Mouse (Mus musculus): ENCODE measurements around the gene Kcmf1. TPM values are rescaled to one million over a fixed set of nuclear protein-coding genes. Genes with fewer than 3 reads are reported as not detected.

Kcmf1 gene
- total and polyA plus RNA-seq, 2 experiments from 2014 or later: 51.0 to 76.9 TPM

- no peaks in the 10 kb centered on the region for H3K4me1 ChIP-seq (ENCODE audit: insufficient read depth, low read length)
- no peaks in the 10 kb centered on the region for H3K9me3 ChIP-seq (ENCODE audit: low read length)
- WGBS: 71% methylated on average over 1 of the region's 1 CpGs
- no peaks in the 10 kb centered on the region for H3K27me3 ChIP-seq (ENCODE audit: insufficient read depth, low read length)
- H3K4me2 ChIP-seq (ENCODE audit: low read depth, low read length): no peak overlapping the region
- no peak overlapping the region for H3K4me3 ChIP-seq (ENCODE audit: low read length)
- DNase-seq (ENCODE audit: low spot score) (no peak), ATAC-seq (no peak)
- no peak overlapping the region for H3K27ac ChIP-seq
- no peaks in the 10 kb centered on the region for H3K36me3 ChIP-seq (ENCODE audit: insufficient read depth, low read length)
- H3K9ac ChIP-seq (replicated peaks; ENCODE audit: low read length): no peak overlapping the region
- no peak for TF ChIP-seq CTCF (IDR thresholded peaks at IDR 0.05; ENCODE audit: low read depth)
Observed at GRCm38 (mm10) chr6:72885268-72885667, 14.5 kb downstream of the Kcmf1 start.

DNA sequence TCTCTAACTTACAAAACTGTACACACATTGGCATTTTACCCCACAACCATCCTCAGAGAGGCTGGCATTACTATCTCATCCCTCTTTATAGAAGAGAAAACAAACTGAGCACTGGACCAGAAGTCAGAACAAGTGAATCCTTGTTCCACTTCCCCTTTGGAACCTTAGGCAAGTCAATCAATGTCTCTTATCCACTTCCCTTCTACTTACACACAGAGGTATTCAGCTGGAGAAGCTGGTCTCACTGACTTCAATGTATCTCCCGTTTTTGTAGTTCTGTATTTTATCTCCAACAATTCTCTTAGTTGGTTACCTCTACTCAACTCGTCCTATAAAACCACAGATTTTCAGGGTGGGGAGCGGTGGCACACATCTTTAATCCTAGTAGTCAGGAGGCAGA, 15.0 kb downstream of the Kcmf1 start:
- Histone ChIP-seq H3K36me3 (ENCODE audit: insufficient read depth, low read length) (no peaks in the 10 kb centered on the region), H3K4me2 (ENCODE audit: low read depth, low read length) (no peak overlapping the region), H3K4me1 (ENCODE audit: insufficient read depth, low read length) (no peaks in the 10 kb centered on the region), H3K9me3 (ENCODE audit: low read length) (no peaks in the 10 kb centered on the region), H3K27ac (no peak overlapping the region), H3K9ac (replicated peaks; ENCODE audit: low read length) (no peak overlapping the region), H3K4me3 (ENCODE audit: low read length) (no peak overlapping the region), H3K27me3 (ENCODE audit: insufficient read depth, low read length) (no peaks in the 10 kb centered on the region)
- WGBS: 87% methylated on average over 3 of the region's 3 CpGs
- no peak for TF ChIP-seq CTCF (IDR thresholded peaks at IDR 0.05; ENCODE audit: low read depth)
- DNase-seq (ENCODE audit: low spot score) (no peak), ATAC-seq (no peak)

GRCm38 (mm10) chr6:72882661-72883458, 16.9 kb downstream of the Kcmf1 start:
- H3K9me3 ChIP-seq (ENCODE audit: low read length): no peaks in the 10 kb centered on the region
- no peaks in the 10 kb centered on the region for H3K4me1 ChIP-seq (ENCODE audit: insufficient read depth, low read length)
- no peak for TF ChIP-seq CTCF (IDR thresholded peaks at IDR 0.05; ENCODE audit: low read depth)
- no peak overlapping the region for H3K4me2 ChIP-seq (ENCODE audit: low read depth, low read length)
- ATAC-seq: no peak
- H3K9ac ChIP-seq (replicated peaks; ENCODE audit: low read length): no peak overlapping the region
- H3K36me3 ChIP-seq (ENCODE audit: insufficient read depth, low read length): no peaks in the 10 kb centered on the region
- DNase-seq (ENCODE audit: low spot score): no peak
- WGBS: 89% methylated on average over 8 of the region's 8 CpGs
- no peak overlapping the region for H3K4me3 ChIP-seq (ENCODE audit: low read length)
- H3K27me3 ChIP-seq (ENCODE audit: insufficient read depth, low read length): no peaks in the 10 kb centered on the region
- H3K27ac ChIP-seq: no peak overlapping the region

DNA sequence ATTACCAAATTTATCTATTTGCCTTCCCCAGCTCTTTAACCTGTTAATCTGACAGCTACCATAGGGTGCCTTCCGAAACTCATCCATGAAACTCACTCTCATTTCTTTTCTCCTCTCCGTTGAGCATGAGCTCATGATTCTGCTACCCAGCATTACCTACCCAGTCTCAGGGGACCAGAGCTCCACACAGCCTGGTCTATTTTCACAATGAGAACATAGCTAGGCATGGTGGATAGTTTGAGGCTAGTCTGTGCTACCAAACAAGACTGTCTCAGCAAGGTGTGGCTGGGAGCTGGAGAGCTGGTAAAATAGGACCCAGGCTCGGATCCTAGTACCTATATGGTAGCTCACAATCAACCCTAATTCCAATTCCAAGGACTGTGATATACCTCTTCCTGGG, 17.6 kb downstream of the Kcmf1 start:
- WGBS: 91% methylated on average over 3 of the region's 3 CpGs
- Histone ChIP-seq H3K27ac (no peak overlapping the region), H3K27me3 (ENCODE audit: insufficient read depth, low read length) (no peaks in the 10 kb centered on the region), H3K9ac (replicated peaks; ENCODE audit: low read length) (no peak overlapping the region), H3K36me3 (ENCODE audit: insufficient read depth, low read length) (no peaks in the 10 kb centered on the region), H3K4me2 (ENCODE audit: low read depth, low read length) (no peak overlapping the region), H3K9me3 (ENCODE audit: low read length) (no peaks in the 10 kb centered on the region), H3K4me1 (ENCODE audit: insufficient read depth, low read length) (no peaks in the 10 kb centered on the region), H3K4me3 (ENCODE audit: low read length) (no peak overlapping the region)
- ATAC-seq: no peak
- no peak for DNase-seq (ENCODE audit: low spot score)
- TF ChIP-seq CTCF (IDR thresholded peaks at IDR 0.05; ENCODE audit: low read depth): no peak

DNA sequence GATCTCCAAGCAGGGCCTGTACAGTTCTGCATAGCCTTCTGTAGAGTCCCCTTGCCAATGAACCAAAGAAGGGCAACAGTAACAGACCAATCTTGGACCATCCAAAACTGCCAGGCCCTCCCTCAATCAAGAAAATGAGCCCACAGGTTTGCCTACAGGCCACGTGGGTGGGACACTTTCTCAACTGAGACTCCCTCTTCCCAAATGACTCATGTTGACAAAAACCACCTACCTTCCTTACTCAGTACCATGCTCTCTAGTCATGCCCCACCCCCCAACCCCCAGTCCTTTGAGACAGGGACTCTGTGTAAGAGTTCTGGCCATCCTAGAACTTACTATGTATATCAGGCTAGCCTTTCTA, 18.2 kb downstream of the Kcmf1 start:
- Histone ChIP-seq H3K9ac (replicated peaks; ENCODE audit: low read length) (no peak overlapping the region), H3K4me1 (ENCODE audit: insufficient read depth, low read length) (no peaks in the 10 kb centered on the region), H3K4me2 (ENCODE audit: low read depth, low read length) (no peak overlapping the region), H3K4me3 (ENCODE audit: low read length) (no peak overlapping the region), H3K27ac (no peak overlapping the region), H3K27me3 (ENCODE audit: insufficient read depth, low read length) (no peaks in the 10 kb centered on the region), H3K36me3 (ENCODE audit: insufficient read depth, low read length) (no peaks in the 10 kb centered on the region), H3K9me3 (ENCODE audit: low read length) (no peaks in the 10 kb centered on the region)
- ATAC-seq: no peak
- no peak for TF ChIP-seq CTCF (IDR thresholded peaks at IDR 0.05; ENCODE audit: low read depth)
- 68% methylated on average over 1 of the region's 1 CpGs for WGBS
- DNase-seq (ENCODE audit: low spot score): no peak

DNA sequence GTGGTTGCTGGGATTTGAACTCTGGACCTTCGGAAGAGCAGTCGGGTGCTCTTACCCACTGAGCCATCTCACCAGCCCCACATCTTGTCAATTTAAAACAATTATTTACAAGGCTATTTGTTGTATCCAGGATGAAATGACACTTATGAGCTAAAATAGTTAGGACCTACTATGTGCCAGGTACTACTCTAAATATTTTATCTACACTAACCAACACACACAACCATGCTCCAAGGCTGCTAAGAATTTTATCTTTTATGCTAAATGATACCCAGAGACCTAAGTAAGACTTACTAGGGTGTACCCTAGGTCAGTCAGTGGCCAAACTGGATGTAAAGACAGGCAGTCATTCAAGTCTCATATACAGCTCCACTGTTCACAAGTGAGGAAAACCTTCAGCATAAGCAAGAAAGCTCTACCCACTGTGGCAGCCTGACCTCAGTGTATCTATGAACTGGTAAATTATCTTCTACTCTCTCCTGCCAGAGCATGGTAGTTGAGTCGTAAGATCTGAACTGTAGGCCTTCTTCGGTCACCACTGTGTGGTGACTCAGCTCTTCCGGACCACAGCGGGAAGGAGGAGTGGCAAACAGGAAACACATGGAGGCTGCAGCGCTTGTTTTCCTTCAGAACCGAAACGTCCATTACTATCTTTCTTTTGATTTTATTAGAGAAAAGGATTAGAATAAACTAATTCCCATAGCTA, 18.7 kb downstream of the Kcmf1 start:
- Histone ChIP-seq H3K4me3 (ENCODE audit: low read length) (no peak overlapping the region), H3K9me3 (ENCODE audit: low read length) (no peaks in the 10 kb centered on the region), H3K27ac (no peak overlapping the region), H3K4me2 (ENCODE audit: low read depth, low read length) (no peak overlapping the region), H3K9ac (replicated peaks; ENCODE audit: low read length) (no peak overlapping the region), H3K36me3 (ENCODE audit: insufficient read depth, low read length) (no peaks in the 10 kb centered on the region), H3K27me3 (ENCODE audit: insufficient read depth, low read length) (no peaks in the 10 kb centered on the region), H3K4me1 (ENCODE audit: insufficient read depth, low read length) (no peaks in the 10 kb centered on the region)
- ATAC-seq: no peak
- 87% methylated on average over 9 of the region's 9 CpGs for WGBS
- no peak for DNase-seq (ENCODE audit: low spot score)
- no peak for TF ChIP-seq CTCF (IDR thresholded peaks at IDR 0.05; ENCODE audit: low read depth)

DNA sequence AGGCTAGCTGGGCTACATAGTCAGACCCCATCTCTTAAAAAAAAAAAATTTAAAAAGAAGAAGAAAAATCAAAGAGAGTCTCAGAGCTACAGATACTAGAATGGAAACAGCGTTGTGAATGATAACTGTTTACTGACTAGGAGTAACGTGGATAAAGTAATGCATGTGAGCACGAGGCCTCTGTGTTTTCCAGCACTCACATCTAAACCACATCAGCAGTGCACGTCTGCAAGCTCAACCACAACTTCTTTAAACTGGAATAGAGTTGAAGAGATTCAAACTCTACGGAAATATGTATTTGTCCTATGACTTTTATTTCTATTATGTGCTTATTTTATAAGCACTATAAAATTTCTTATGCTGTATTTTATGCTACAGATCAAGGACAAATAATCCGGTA, 23.1 kb downstream of the Kcmf1 start:
- no peaks in the 10 kb centered on the region for H3K9me3 ChIP-seq (ENCODE audit: low read length)
- 92% methylated on average over 6 of the region's 6 CpGs for WGBS
- H3K36me3 ChIP-seq (ENCODE audit: insufficient read depth, low read length): no peaks in the 10 kb centered on the region
- DNase-seq (ENCODE audit: low spot score): no peak
- H3K4me2 ChIP-seq (ENCODE audit: low read depth, low read length): no peak overlapping the region
- H3K27ac ChIP-seq: no peak overlapping the region
- H3K4me3 ChIP-seq (ENCODE audit: low read length): no peak overlapping the region
- no peak for TF ChIP-seq CTCF (IDR thresholded peaks at IDR 0.05; ENCODE audit: low read depth)
- no peaks in the 10 kb centered on the region for H3K4me1 ChIP-seq (ENCODE audit: insufficient read depth, low read length)
- H3K27me3 ChIP-seq (ENCODE audit: insufficient read depth, low read length): no peaks in the 10 kb centered on the region
- H3K9ac ChIP-seq (replicated peaks; ENCODE audit: low read length): no peak overlapping the region
- ATAC-seq: no peak
